Mouse (Mus musculus) heart, adult 10 weeks (tissue): ENCODE data around the gene Ccnt1. TPM values are rescaled to one million over a fixed set of nuclear protein-coding genes. Genes with fewer than 3 reads are reported as not detected.

ENCODE experiments used
- polyA plus RNA-seq: library from polyadenylated mRNA; stranded (reverse); fragments of 350-450 nt; fragmentation: Illumina TruSeq; extraction: RNeasy Lipid Tissue Mini Kit (QIAGEN cat#74804); gene quantifications from one replicate; pipeline ENCODE4 v1.2.3, GENCODE M21; 2014; ENCODE audit warnings: low read depth, low replicate concordance

The Ccnt1 gene
- polyA plus RNA-seq: 17.2 TPM

GRCm38 (mm10) chr15:98570873-98571538, at the start of gene Ccnt1, which contains the start of gene 4930415O20Rik:
Gene Ccnt1, minus strand, starts transcription at chr15:98570923.
Gene 4930415O20Rik, plus strand, starts transcription at chr15:98571004.

GRCm38 (mm10) chr15:98609331-98610130, 38.8 kb upstream of the Ccnt1 start, which contains the start of gene Adcy6:
Gene Adcy6, minus strand, starts transcription at chr15:98610076.

GRCm38 (mm10) chr15:98533881-98534627, 36.7 kb downstream of the Ccnt1 start, which contains the start of gene Kansl2:
Gene Kansl2, minus strand, starts transcription at chr15:98534264.

GRCm38 (mm10) chr15:98492102-98492501, 78.6 kb downstream of the Ccnt1 start, which contains the start of gene Olfr279:
Gene Olfr279, plus strand, starts transcription at chr15:98492402.

Other genes with a start within 250 kb of the Ccnt1 start
- not detected for gene Olfr284, start 229.9 kb downstream of the Ccnt1 start, polyA plus RNA-seq
- gene Olfr283, start 190.0 kb downstream of the Ccnt1 start, polyA plus RNA-seq: not detected
- gene Olfr282, start 139.7 kb downstream of the Ccnt1 start, polyA plus RNA-seq: not detected
- gene Olfr281, start 118.3 kb downstream of the Ccnt1 start, polyA plus RNA-seq: not detected
- not detected for gene OR5BS1P, start 101.0 kb downstream of the Ccnt1 start, polyA plus RNA-seq
- gene Lalba, start 88.2 kb downstream of the Ccnt1 start, polyA plus RNA-seq: not detected
- not detected for gene Olfr279, start 78.5 kb downstream of the Ccnt1 start, polyA plus RNA-seq
- gene Kansl2, start 36.7 kb downstream of the Ccnt1 start, polyA plus RNA-seq: 63.5 TPM
- gene 4930415O20Rik, start 81 bp upstream of the Ccnt1 start, polyA plus RNA-seq: not detected
- gene Adcy6, start 39.2 kb upstream of the Ccnt1 start, polyA plus RNA-seq: 171 TPM
- 4.8 TPM for gene Cacnb3, start 59.9 kb upstream of the Ccnt1 start, polyA plus RNA-seq
- 46.9 TPM for gene Ddx23, start 92.0 kb upstream of the Ccnt1 start, polyA plus RNA-seq
- gene Rnd1, start 106.5 kb upstream of the Ccnt1 start, polyA plus RNA-seq: 2.2 TPM
- 1.0 TPM for gene Ccdc65, start 137.3 kb upstream of the Ccnt1 start, polyA plus RNA-seq
- gene Fkbp11, start 157.3 kb upstream of the Ccnt1 start, polyA plus RNA-seq: 4.5 TPM
- gene Arf3, start 192.3 kb upstream of the Ccnt1 start, polyA plus RNA-seq: 16.7 TPM
- gene Wnt10b, start 207.2 kb upstream of the Ccnt1 start, polyA plus RNA-seq: 0.26 TPM
- gene Wnt1, start 218.9 kb upstream of the Ccnt1 start, polyA plus RNA-seq: not detected
- gene Ddn, start 238.6 kb upstream of the Ccnt1 start, polyA plus RNA-seq: 0.24 TPM